Mouse (Mus musculus) olfactory bulb, adult 2 months (tissue): ENCODE data around the gene Aldh1a2.

ENCODE experiments used
- CTCF ChIP-seq: fragments of 200-500 bp; IDR thresholded peaks from 2 replicates; pipeline ENCODE4 v1.5.1; 2012; ENCODE audit warnings: low read depth, mild to moderate bottlenecking, low read length, moderate library complexity; ENCODE audit not compliant: insufficient read depth
- POLR2A ChIP-seq: fragments of 200-500 bp; IDR thresholded peaks from 2 replicates; pipeline ENCODE4 v1.6.1; 2012; ENCODE audit warnings: mild to moderate bottlenecking, low read depth, low read length, moderate library complexity; ENCODE audit not compliant: insufficient read depth

DNA sequence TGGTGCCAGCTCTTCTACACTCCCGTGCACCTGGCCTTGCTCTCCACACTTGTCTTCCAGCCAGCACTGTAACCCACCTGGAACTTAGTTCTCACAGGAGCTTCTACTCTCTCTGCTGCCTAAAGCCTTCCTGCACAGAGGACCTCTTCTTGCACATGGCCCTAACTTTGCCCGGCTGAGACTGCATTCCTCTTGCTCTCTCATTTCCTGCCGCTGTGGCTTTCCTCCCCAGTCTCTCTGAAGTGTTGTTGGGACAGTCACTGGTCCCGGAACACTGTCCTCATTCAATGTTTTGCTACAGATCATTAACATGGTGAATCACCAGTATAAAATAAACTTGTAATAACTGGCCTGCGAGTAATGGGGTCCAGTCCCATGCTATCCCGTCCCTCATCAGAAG is 73.1 kb downstream of the Aldh1a2 start:
- TF ChIP-seq CTCF (no peak), POLR2A (no peak)
